Mouse (Mus musculus): Measurements from ENCODE around the gene 2310034C09Rik.

DNA sequence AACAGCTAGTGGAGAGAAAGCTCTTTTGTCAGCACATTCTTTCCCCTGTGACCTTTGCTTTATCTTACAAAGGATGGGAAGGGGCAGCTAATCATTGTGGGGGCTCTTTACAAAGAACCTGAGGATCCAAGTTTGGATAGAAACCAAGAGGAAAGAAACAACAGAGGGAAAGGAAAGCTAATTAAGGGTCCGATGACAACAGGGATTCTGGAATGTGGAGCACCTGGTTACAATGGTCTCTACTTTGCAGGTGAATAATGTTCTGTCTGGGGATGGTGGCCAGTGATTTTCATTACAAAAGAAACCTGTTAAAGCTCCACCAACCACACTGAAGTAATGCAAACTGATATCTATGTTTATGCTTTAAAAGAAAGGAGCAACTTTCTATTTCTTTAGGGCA is 38.6 kb upstream of the 2310034C09Rik start:
- no peak for TF ChIP-seq EP300 (optimal IDR thresholded peaks at IDR 0.05)
- TF ChIP-seq CTCF (IDR thresholded peaks at IDR 0.05; ENCODE audit: low read depth), result no peak

Measured in stomach, postnatal 0 days (tissue).